Mouse (Mus musculus) olfactory bulb, adult 2 months (tissue): ENCODE measurements around the gene Lrp6.

Source experiments
- CTCF ChIP-seq: fragments of 200-500 bp; IDR thresholded peaks from 2 replicates; pipeline ENCODE4 v1.5.1; 2012; ENCODE audit warnings: low read depth, mild to moderate bottlenecking, low read length, moderate library complexity; ENCODE audit not compliant: insufficient read depth
- POLR2A ChIP-seq: fragments of 200-500 bp; IDR thresholded peaks from 2 replicates; pipeline ENCODE4 v1.6.1; 2012; ENCODE audit warnings: mild to moderate bottlenecking, low read depth, low read length, moderate library complexity; ENCODE audit not compliant: insufficient read depth

DNA sequence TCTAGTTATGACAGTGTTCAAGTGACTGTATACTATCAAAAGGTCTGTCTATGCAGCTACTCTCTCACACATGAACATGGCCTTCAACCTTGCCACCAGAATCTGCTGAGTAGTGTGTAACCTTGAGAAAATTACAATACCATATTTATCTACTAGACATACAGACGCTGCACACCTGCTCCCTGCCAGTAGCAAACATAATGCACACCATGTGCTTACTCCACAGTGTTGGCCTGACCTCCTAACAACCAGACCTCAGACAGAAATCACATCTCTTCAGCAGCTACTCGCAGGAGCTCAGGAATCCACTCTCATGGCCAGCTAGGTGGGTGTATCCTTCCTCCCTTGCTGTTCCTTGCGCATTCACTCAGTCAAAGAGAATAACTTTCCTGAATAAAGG, 21.9 kb downstream of the Lrp6 start:
- TF ChIP-seq POLR2A (no peak), CTCF (no peak)
